Comparison of ENCODE assay signal across 10 mouse cellular contexts in genomic region chr14:101568828-101569227, GRCm38 (mm10). TPM values are rescaled to one million over a fixed set of nuclear protein-coding genes. Genes with fewer than 3 reads are reported as not detected.
DNase-seq lines count a peak whose midpoint lies in the region; ATAC-seq and TF ChIP-seq lines count a peak whose summit lies in the region.
"Had no signal": no experiment of that assay in that cellular context is flagged by ENCODE, and none has a peak within 500 bp of the region (broad histone marks: within the 10 kb centered on the region; RNA-seq: fewer than 3 reads in every experiment).

No protein-coding gene starts in this region.

- H3K9ac ChIP-seq in kidney, embryonic 15.5 days: no peak overlapping the region
- H3K9ac ChIP-seq in midbrain, embryonic 16.5 days (ENCODE audit: low read depth, low read length): no peak overlapping the region

- no peak overlapping the region for H3K27ac ChIP-seq in kidney, embryonic 15.5 days
- H3K27ac ChIP-seq in gastrocnemius, adult 2 months: peak overlapping the region; percentile 64
- H3K27ac ChIP-seq in hindbrain, embryonic 10.5 days: no peak overlapping the region
- no peak overlapping the region for H3K27ac ChIP-seq in midbrain, embryonic 16.5 days (ENCODE audit: low read length)
- H3K27ac ChIP-seq: stomach, postnatal 0 days had no signal

- intact Hi-C loops in gastrocnemius, adult 2 months (cut with DNase I): loop anchor here (5.0 kb wide), 2 partner anchors 33 to 37 kb away; no protein-coding TSS in a partner anchor

- H3K36me3 ChIP-seq in kidney, embryonic 15.5 days: no peaks in the 10 kb centered on the region
- H3K36me3 ChIP-seq in hindbrain, embryonic 10.5 days: no peaks in the 10 kb centered on the region
- no peaks in the 10 kb centered on the region for H3K36me3 ChIP-seq in midbrain, embryonic 16.5 days (ENCODE audit: control insufficient read depth, insufficient read depth, low read length)

- ATAC-seq in kidney, embryonic 15.5 days (replicated peaks; ENCODE audit: low FRiP score): peak; percentile 80
- peak; percentile 44 for ATAC-seq in Patski
- ATAC-seq in midbrain, embryonic 16.5 days: no peak
- ATAC-seq: forebrain, embryonic 16.5 days had no signal

- in situ Hi-C loops in Patski (cut with MboI; ENCODE audit: low pct_unique_long_range_greater_than_20kb): no loop called here

- WGBS in kidney, embryonic 15.5 days: 57% methylated on average over 2 of the region's 2 CpGs
- 84% methylated on average over 2 of the region's 2 CpGs for WGBS in hindbrain, embryonic 10.5 days
- 89% methylated on average over 2 of the region's 2 CpGs for WGBS in midbrain, embryonic 16.5 days

- CTCF ChIA-PET in Patski (lab: Charles Lee): interaction anchor here (0.9 to 1.6 kb wide), 4 partner anchors 17 to 40 kb away, joined by 3 to 7 read pairs (median 4); partner anchors contain the start of gene Tbc1d4

- H3K9me3 ChIP-seq in kidney, embryonic 15.5 days (replicated peaks): no peaks in the 10 kb centered on the region
- H3K9me3 ChIP-seq in hindbrain, embryonic 10.5 days: no peaks in the 10 kb centered on the region
- no peaks in the 10 kb centered on the region for H3K9me3 ChIP-seq in midbrain, embryonic 16.5 days (replicated peaks; ENCODE audit: control insufficient read depth, low read length, poor library complexity, severe bottlenecking)

- H3K4me2 ChIP-seq in kidney, embryonic 15.5 days: no peak overlapping the region
- H3K4me2 ChIP-seq in midbrain, embryonic 16.5 days (ENCODE audit: low read length): no peak overlapping the region

- no peaks in the 10 kb centered on the region for H3K27me3 ChIP-seq in kidney, embryonic 15.5 days
- no peaks in the 10 kb centered on the region for H3K27me3 ChIP-seq in Patski
- H3K27me3 ChIP-seq in hindbrain, embryonic 10.5 days (ENCODE audit: insufficient read depth, poor library complexity, severe bottlenecking): no peaks in the 10 kb centered on the region
- H3K27me3 ChIP-seq in midbrain, embryonic 16.5 days (ENCODE audit: control insufficient read depth, insufficient read depth, low read depth, low read length): no peaks in the 10 kb centered on the region

- TF ChIP-seq CTCF in Patski (IDR thresholded peaks at IDR 0.05): no peak
- TF ChIP-seq CTCF in gastrocnemius, adult 2 months (IDR thresholded peaks at IDR 0.05): no peak

- H3K4me3 ChIP-seq in kidney, embryonic 15.5 days (replicated peaks): no peak overlapping the region
- H3K4me3 ChIP-seq in gastrocnemius, adult 2 months: no peak overlapping the region
- no peak overlapping the region for H3K4me3 ChIP-seq in hindbrain, embryonic 10.5 days
- no peak overlapping the region for H3K4me3 ChIP-seq in midbrain, embryonic 16.5 days (ENCODE audit: low read depth, low read length)

- DNase-seq in kidney, adult 11 months: no peak
- peak; percentile 49 for DNase-seq in Patski (ENCODE audit: low read depth, low spot score)
- DNase-seq in gastrocnemius, adult 2 months: peak; percentile 88
- peak; percentile 12 for DNase-seq in kidney, postnatal 14 days
- DNase-seq in hindbrain, embryonic 10.5 days (ENCODE audit: low spot score): no peak
- no peak for DNase-seq in neural tube, embryonic 10.5 days (ENCODE audit: extremely low spot score, low spot score)

- peaks cover 14% of the 10 kb centered on the region; the same call in 1 of the 2 replicates for H3K4me1 ChIP-seq in kidney, embryonic 15.5 days
- no peaks in the 10 kb centered on the region for H3K4me1 ChIP-seq in hindbrain, embryonic 10.5 days (replicated peaks)
- no peaks in the 10 kb centered on the region for H3K4me1 ChIP-seq in midbrain, embryonic 16.5 days (ENCODE audit: control insufficient read depth, insufficient read depth, low read length)

- POLR2A ChIA-PET in Patski (lab: Charles Lee): no interaction called here

RNA-seq across cellular contexts. Expression of gene Tbc1d4, which starts 40.2 kb away (rescaled TPM):
- polyA plus RNA-seq in kidney, embryonic 15.5 days (2015; fragmentation: Nextera tagmentation; extraction: Ambion mirVana): 20.1 and 20.4 TPM in 2 replicates
- 11.8 TPM for polyA plus RNA-seq in Patski (2021)
- 10 to 100 TPM; 28.8 to 62.9 TPM for total RNA-seq in gastrocnemius, adult 2 months (2021)
- polyA plus RNA-seq in hindbrain, embryonic 10.5 days (2016; fragmentation: Nextera tagmentation; extraction: Ambion mirVana): 4.8 and 6.0 TPM in 2 replicates
- 8.1 and 9.4 TPM in 2 replicates for polyA plus RNA-seq in midbrain, embryonic 16.5 days (2015; fragmentation: Nextera tagmentation; extraction: Ambion mirVana)

Comparison
In these comparisons a context has a peak if more than half of its experiments do, and no peak if none do; other contexts are left out.
1. DNase-seq: peak in Patski (single experiment), gastrocnemius, adult 2 months (single experiment) and kidney, postnatal 14 days (single experiment); none in kidney, adult 11 months (single experiment), hindbrain, embryonic 10.5 days (single experiment) and neural tube, embryonic 10.5 days (single experiment).